Mouse (Mus musculus) G1E (cell line): ENCODE results near the gene Lipe.

ENCODE experiments used
- CTCF ChIP-seq: IDR thresholded peaks from 2 replicates; pipeline ENCODE4 v1.5.1; 2012; ENCODE audit warnings: low read depth, low read length, inconsistent platforms, mixed read lengths
- GATA1 ChIP-seq: IDR thresholded peaks from 2 replicates; pipeline ENCODE4 v1.6.1; 2012; ENCODE audit warnings: borderline replicate concordance, low read length, inconsistent platforms, mixed read lengths

DNA sequence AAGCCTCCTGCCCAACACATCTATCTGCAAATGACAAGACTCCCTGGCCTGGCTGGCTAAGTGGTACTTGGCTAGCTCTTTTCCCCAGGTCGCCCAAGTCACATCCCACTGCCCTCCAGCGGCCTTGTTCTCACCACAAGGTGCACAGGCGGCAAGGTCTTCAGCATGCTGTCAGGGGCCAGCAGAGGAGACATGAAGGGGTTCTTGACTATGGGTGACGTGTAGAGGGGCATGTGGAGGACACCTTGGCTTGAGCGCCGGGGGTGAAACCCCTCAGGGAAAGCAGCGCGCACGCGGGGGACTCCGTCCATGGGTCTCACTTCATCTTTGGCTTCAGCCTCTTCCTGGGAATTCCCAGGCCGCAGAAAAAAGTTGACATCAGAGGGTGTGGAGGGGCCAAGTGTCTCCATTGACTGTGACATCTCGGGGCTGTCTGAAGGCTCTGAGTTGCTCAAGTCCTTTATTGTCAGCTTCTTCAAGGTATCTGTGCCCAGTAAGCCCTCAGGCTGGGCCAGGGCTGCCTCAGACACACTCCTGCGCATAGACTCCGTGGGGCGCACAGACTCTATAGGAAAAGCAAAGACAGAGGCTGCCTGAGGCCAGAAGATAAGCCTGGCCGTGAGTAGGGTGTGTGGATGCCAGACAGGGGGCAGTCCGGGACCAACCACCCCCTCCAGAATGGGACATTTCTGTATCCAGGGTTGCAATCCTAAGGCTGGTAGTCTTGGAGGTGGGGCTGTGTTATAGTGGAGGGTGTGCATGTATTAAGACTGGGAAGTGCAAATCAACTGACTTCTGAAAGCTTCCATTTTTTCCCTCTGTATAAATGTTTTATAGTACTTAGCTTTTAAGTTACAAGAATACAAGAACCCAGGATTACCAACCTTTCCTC lies 17.9 kb downstream of the Lipe start:
- TF ChIP-seq CTCF (no peak), GATA1 (no peak)
